Comparison of ENCODE assay signal across 8 mouse cellular contexts in the genomic region with DNA sequence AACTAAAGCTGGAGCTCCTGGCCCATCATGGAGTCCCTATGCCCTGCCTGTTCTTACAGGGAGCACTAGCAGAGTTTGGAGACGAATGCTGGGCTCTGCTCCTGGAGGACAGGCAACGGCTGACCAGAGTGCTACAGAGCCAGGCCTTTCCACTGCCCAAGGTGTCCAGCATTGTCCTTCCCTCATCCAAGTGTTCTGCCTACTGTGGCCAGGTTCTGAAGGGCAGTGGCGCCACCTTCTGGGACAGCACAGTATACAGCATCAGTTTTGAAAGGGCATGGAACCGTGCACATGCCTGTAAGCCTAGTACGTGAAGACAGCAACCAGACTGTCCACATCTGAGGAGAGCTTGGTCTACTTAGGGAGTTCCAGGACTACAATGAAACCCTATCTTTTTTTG. TPM values are rescaled to one million over a fixed set of nuclear protein-coding genes. Genes with fewer than 3 reads are reported as not detected.
DNase-seq lines count a peak whose midpoint lies in the region; ATAC-seq and TF ChIP-seq lines count a peak whose summit lies in the region.

No protein-coding gene starts in this region.

- peak; percentile 50 for DNase-seq in urinary bladder, postnatal 25 days (ENCODE audit: low spot score)
- no peak for DNase-seq in urinary bladder, adult 2 months (ENCODE audit: low spot score)
- DNase-seq in cerebellum, adult 11 months = peak; percentile 43
- peak; percentile 48 for DNase-seq in forebrain, embryonic 14.5 days (ENCODE audit: low spot score)
- peak; percentile 64 for DNase-seq in hindbrain, postnatal 0 days (ENCODE audit: low spot score)
- peak; percentile 36 to 57 for DNase-seq in natural killer cell, adult 2 months (ENCODE audit: low spot score in 2 of 2)
- DNase-seq in thymus, postnatal 14 days = peak; percentile 55

- TF ChIP-seq CTCF in hindbrain, postnatal 0 days (IDR thresholded peaks at IDR 0.05; ENCODE audit: low read depth) = peak; percentile 88

- 44% methylated on average over 5 of the region's 5 CpGs for WGBS in forebrain, embryonic 14.5 days
- 36% methylated on average over 5 of the region's 5 CpGs for WGBS in hindbrain, postnatal 0 days
- WGBS in liver, embryonic 15.5 days (ENCODE audit: insufficient replicate concordance) = 36% methylated on average over 5 of the region's 5 CpGs

- no peaks in the 10 kb centered on the region for H3K27me3 ChIP-seq in forebrain, embryonic 14.5 days (replicated peaks; ENCODE audit: control insufficient read depth, insufficient read depth, low read length)
- H3K27me3 ChIP-seq in hindbrain, postnatal 0 days (ENCODE audit: insufficient read depth, low read length) = no peaks in the 10 kb centered on the region
- no peaks in the 10 kb centered on the region for H3K27me3 ChIP-seq in liver, embryonic 15.5 days

- H3K4me3 ChIP-seq in forebrain, embryonic 14.5 days (ENCODE audit: low read depth, low read length) = no peak overlapping the region
- H3K4me3 ChIP-seq in hindbrain, postnatal 0 days (ENCODE audit: low read length) = no peak overlapping the region
- no peak overlapping the region for H3K4me3 ChIP-seq in liver, embryonic 15.5 days (replicated peaks)

- no peak for ATAC-seq in forebrain, embryonic 14.5 days
- peak; percentile 83 for ATAC-seq in hindbrain, postnatal 0 days
- ATAC-seq in liver, embryonic 15.5 days (ENCODE audit: insufficient read depth) = peak; percentile 40; the same call in 1 of the 2 replicates

- no peaks in the 10 kb centered on the region for H3K9me3 ChIP-seq in forebrain, embryonic 14.5 days (replicated peaks; ENCODE audit: control insufficient read depth, low read length)
- no peaks in the 10 kb centered on the region for H3K9me3 ChIP-seq in hindbrain, postnatal 0 days (ENCODE audit: low read length)
- H3K9me3 ChIP-seq in liver, embryonic 15.5 days (replicated peaks) = no peaks in the 10 kb centered on the region

- H3K4me1 ChIP-seq in forebrain, embryonic 14.5 days (ENCODE audit: control insufficient read depth, insufficient read depth, low read length) = no peaks in the 10 kb centered on the region
- H3K4me1 ChIP-seq in hindbrain, postnatal 0 days (ENCODE audit: insufficient read depth, low read length) = no peaks in the 10 kb centered on the region
- H3K4me1 ChIP-seq in liver, embryonic 15.5 days (replicated peaks) = no peaks in the 10 kb centered on the region; the same call in 1 of the 2 replicates

- no peak overlapping the region for H3K9ac ChIP-seq in forebrain, embryonic 14.5 days (ENCODE audit: low read length)
- H3K9ac ChIP-seq in hindbrain, postnatal 0 days (replicated peaks; ENCODE audit: low read length) = no peak overlapping the region
- H3K9ac ChIP-seq in liver, embryonic 15.5 days = no peak overlapping the region

- H3K4me2 ChIP-seq in forebrain, embryonic 14.5 days (ENCODE audit: low read length) = no peak overlapping the region
- H3K4me2 ChIP-seq in hindbrain, postnatal 0 days (ENCODE audit: low read depth, low read length) = no peak overlapping the region
- no peak overlapping the region for H3K4me2 ChIP-seq in liver, embryonic 15.5 days

- no peak overlapping the region for H3K27ac ChIP-seq in forebrain, embryonic 14.5 days (ENCODE audit: low read depth, low read length)
- no peak overlapping the region for H3K27ac ChIP-seq in hindbrain, postnatal 0 days
- no peak overlapping the region for H3K27ac ChIP-seq in liver, embryonic 15.5 days (replicated peaks)

- peaks cover 53% of the 10 kb centered on the region for H3K36me3 ChIP-seq in forebrain, embryonic 14.5 days (ENCODE audit: control insufficient read depth, insufficient read depth, low read length)
- H3K36me3 ChIP-seq in hindbrain, postnatal 0 days (ENCODE audit: insufficient read depth, low read length) = peaks cover 35% of the 10 kb centered on the region
- peaks cover 76% of the 10 kb centered on the region for H3K36me3 ChIP-seq in liver, embryonic 15.5 days (replicated peaks)

RNA-seq across cellular contexts. Expression of a gene that starts 10.6 kb away (rescaled TPM):
- polyA plus RNA-seq in urinary bladder, adult 2 months (2012; rRNA removed) = 48.3 and 59.2 TPM in 2 replicates
- polyA plus RNA-seq in forebrain, embryonic 14.5 days (2014; fragmentation: Nextera tagmentation; extraction: Ambion mirVana) = 41.7 and 43.4 TPM in 2 replicates
- total RNA-seq in hindbrain, postnatal 0 days (2014; rRNA removed) = 61.2 and 74.4 TPM in 2 replicates
- 46.9 and 49.4 TPM in 2 replicates for polyA plus RNA-seq in hindbrain, postnatal 0 days (2015; fragmentation: Nextera tagmentation; extraction: Ambion mirVana)
- 15.0 and 15.7 TPM in 2 replicates for polyA plus RNA-seq in liver, embryonic 15.5 days (2015; fragmentation: Nextera tagmentation; extraction: Ambion mirVana)

RNA-seq across cellular contexts. Expression of a gene that starts 11.3 kb away (rescaled TPM):
- polyA plus RNA-seq in urinary bladder, adult 2 months (2012; rRNA removed) = 269 and 320 TPM in 2 replicates
- 418 and 419 TPM in 2 replicates for polyA plus RNA-seq in forebrain, embryonic 14.5 days (2014; fragmentation: Nextera tagmentation; extraction: Ambion mirVana)
- 156 and 200 TPM in 2 replicates for total RNA-seq in hindbrain, postnatal 0 days (2014; rRNA removed)
- 252 and 258 TPM in 2 replicates for polyA plus RNA-seq in hindbrain, postnatal 0 days (2015; fragmentation: Nextera tagmentation; extraction: Ambion mirVana)
- polyA plus RNA-seq in liver, embryonic 15.5 days (2015; fragmentation: Nextera tagmentation; extraction: Ambion mirVana) = 409 and 415 TPM in 2 replicates

RNA-seq across cellular contexts. Expression of a gene that starts 26.0 kb away (rescaled TPM):
- 1.3 and 3.4 TPM in 2 replicates for polyA plus RNA-seq in urinary bladder, adult 2 months (2012; rRNA removed)
- 21.3 and 25.1 TPM in 2 replicates for polyA plus RNA-seq in forebrain, embryonic 14.5 days (2014; fragmentation: Nextera tagmentation; extraction: Ambion mirVana)
- 208 and 246 TPM in 2 replicates for total RNA-seq in hindbrain, postnatal 0 days (2014; rRNA removed)
- 219 and 255 TPM in 2 replicates for polyA plus RNA-seq in hindbrain, postnatal 0 days (2015; fragmentation: Nextera tagmentation; extraction: Ambion mirVana)
- not detected in 2 replicates for polyA plus RNA-seq in liver, embryonic 15.5 days (2015; fragmentation: Nextera tagmentation; extraction: Ambion mirVana)

RNA-seq across cellular contexts. Expression of a gene that starts 34.4 kb away (rescaled TPM):
- 42.0 and 55.2 TPM in 2 replicates for polyA plus RNA-seq in urinary bladder, adult 2 months (2012; rRNA removed)
- 56.0 and 81.6 TPM in 2 replicates for polyA plus RNA-seq in forebrain, embryonic 14.5 days (2014; fragmentation: Nextera tagmentation; extraction: Ambion mirVana)
- total RNA-seq in hindbrain, postnatal 0 days (2014; rRNA removed) = 126 and 138 TPM in 2 replicates
- 79.9 and 87.3 TPM in 2 replicates for polyA plus RNA-seq in hindbrain, postnatal 0 days (2015; fragmentation: Nextera tagmentation; extraction: Ambion mirVana)
- polyA plus RNA-seq in liver, embryonic 15.5 days (2015; fragmentation: Nextera tagmentation; extraction: Ambion mirVana) = 18.7 and 20.5 TPM in 2 replicates

RNA-seq across cellular contexts. Expression of a gene that starts 40.5 kb away (rescaled TPM):
- 4.7 and 4.8 TPM in 2 replicates for polyA plus RNA-seq in urinary bladder, adult 2 months (2012; rRNA removed)
- 5.4 and 5.6 TPM in 2 replicates for polyA plus RNA-seq in forebrain, embryonic 14.5 days (2014; fragmentation: Nextera tagmentation; extraction: Ambion mirVana)
- total RNA-seq in hindbrain, postnatal 0 days (2014; rRNA removed) = 3.6 and 4.6 TPM in 2 replicates
- polyA plus RNA-seq in hindbrain, postnatal 0 days (2015; fragmentation: Nextera tagmentation; extraction: Ambion mirVana) = 2.4 and 2.5 TPM in 2 replicates
- polyA plus RNA-seq in liver, embryonic 15.5 days (2015; fragmentation: Nextera tagmentation; extraction: Ambion mirVana) = 10.3 and 10.7 TPM in 2 replicates
